Mouse (Mus musculus): ENCODE measurements at regions not wholly inside any gene's neighbourhood (a gene's known extent, or its start where the extent isn't known, plus 50 kb on each side); places are given as distances from the start of the nearest gene placed in this dataset.
A peak's percentile ranks its signal among the peaks of the same experiment; 100 is the strongest.
"Not testable (repeated sequence)": the region's sequence is repeated elsewhere in the genome, so short reads cannot be mapped to it uniquely, and the experiment has no call there.

- intact Hi-C loops (cut with DNase I); H3K27ac ChIP-seq; DNase-seq: not testable (repeated sequence)
Observed at GRCm38 (mm10) chr8:55347851-55348250, 393.2 kb downstream of the Gpm6a start.

DNA sequence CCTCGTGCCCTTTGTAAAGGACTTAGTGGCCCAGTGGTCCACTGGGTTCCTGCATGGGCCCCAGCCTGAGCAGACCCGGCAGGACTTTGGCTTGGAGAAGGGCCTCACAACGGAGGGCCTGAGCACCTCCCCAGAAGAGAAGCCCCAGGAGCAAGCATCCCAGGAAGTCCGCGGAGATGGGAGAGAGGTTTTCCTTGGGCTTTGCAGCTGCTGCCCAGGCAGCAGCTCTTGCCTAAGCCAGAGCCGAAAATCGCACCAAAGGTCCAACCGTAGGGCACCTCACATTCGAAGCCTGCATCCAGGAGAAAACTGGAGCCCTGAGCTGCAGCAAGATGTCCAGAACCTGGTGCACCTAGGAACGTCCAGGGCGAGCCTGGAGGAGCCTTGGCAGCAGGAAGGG, 405.2 kb downstream of the Gpm6a start:
- intact Hi-C loops (cut with DNase I); H3K27ac ChIP-seq; DNase-seq; H3K4me3 ChIP-seq: not testable (repeated sequence)

More at GRCm38 (mm10) chr8:55347851-55348250, 393.2 kb downstream of the Gpm6a start:
- not testable (repeated sequence) for H3K4me3 ChIP-seq

DNA sequence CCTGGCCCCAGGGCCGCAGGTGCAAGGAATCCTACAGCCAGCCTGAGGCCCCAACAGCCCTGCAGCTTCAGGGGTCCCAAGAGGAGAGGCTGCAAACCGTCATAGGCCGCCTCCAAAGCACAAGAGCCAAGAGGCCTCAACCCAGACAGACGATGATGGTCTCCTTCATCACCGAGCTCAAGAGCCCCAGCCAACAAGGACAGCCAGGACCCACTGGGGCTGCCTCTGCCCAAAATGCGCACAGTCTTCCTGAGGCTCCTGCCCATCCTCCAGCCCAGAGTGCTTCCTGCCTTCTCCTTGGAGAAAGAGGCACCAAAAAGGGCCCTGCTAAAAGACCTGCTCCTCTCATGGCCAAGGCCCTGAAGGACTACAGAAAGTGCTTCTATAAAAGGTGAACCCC, 412.8 kb downstream of the Gpm6a start:
- intact Hi-C loops (cut with DNase I); H3K4me3 ChIP-seq; H3K27ac ChIP-seq; DNase-seq: not testable (repeated sequence)

GRCm38 (mm10) chr8:55397046-55397445, 442.4 kb downstream of the Gpm6a start:
- no peak for DNase-seq
- no peak overlapping the region for H3K4me3 ChIP-seq
- H3K27ac ChIP-seq: no peak overlapping the region
- no peak for TF ChIP-seq CTCF (IDR thresholded peaks at IDR 0.05)
- intact Hi-C loops (cut with DNase I): no loop called here

GRCm38 (mm10) chr8:55398331-55398730, 443.7 kb downstream of the Gpm6a start:
- H3K4me3 ChIP-seq: no peak overlapping the region
- no peak for TF ChIP-seq CTCF (IDR thresholded peaks at IDR 0.05)
- intact Hi-C loops (cut with DNase I): no loop called here

DNA sequence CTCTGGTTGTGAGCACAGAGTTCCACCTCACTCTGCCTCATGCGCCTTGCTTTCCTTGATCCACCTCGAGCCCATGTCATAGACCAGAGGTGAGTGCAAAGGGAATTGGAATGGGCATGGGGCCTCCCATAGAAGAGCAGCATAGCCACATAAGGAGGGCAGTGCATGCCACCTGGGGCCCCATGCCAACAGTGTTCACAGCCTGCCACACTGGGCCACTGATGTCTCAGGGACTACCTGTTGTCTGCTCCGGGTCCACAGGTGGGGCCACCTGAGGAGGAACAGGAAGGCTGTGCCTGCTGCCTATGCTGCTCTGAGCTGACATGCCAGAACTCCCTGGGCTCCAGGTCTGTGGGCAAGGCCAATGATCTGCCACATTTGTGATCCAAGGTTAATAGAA, 445.8 kb downstream of the Gpm6a start:
- TF ChIP-seq CTCF (IDR thresholded peaks at IDR 0.05): no peak
- no peak overlapping the region for H3K4me3 ChIP-seq
- intact Hi-C loops (cut with DNase I): no loop called here
- no peak overlapping the region for H3K27ac ChIP-seq
- peak; percentile 21 for DNase-seq

More at GRCm38 (mm10) chr8:55398331-55398730, 443.7 kb downstream of the Gpm6a start:
- DNase-seq: no peak
- no peak overlapping the region for H3K27ac ChIP-seq

GRCm38 (mm10) chr8:55406903-55407302, 452.3 kb downstream of the Gpm6a start:
- not testable (repeated sequence) for H3K27ac ChIP-seq, H3K4me3 ChIP-seq, DNase-seq
- intact Hi-C loops (cut with DNase I): loop anchor here (1.0 kb wide), 1 partner anchor 118 kb away; no protein-coding TSS in a partner anchor

All from gastrocnemius, adult 2 months (tissue).